Mouse (Mus musculus) hindlimb bud, embryonic 11.5 days (tissue): Measurements from ENCODE around the gene Rapgef4.

Experiments used
- DNase-seq: peaks from one replicate; pipeline ENCODE4 v3.0.0-alpha.2; 2012; ENCODE audit warnings: low read depth, low spot score; ENCODE audit errors: extremely low spot score

Gene Rapgef4

DNA sequence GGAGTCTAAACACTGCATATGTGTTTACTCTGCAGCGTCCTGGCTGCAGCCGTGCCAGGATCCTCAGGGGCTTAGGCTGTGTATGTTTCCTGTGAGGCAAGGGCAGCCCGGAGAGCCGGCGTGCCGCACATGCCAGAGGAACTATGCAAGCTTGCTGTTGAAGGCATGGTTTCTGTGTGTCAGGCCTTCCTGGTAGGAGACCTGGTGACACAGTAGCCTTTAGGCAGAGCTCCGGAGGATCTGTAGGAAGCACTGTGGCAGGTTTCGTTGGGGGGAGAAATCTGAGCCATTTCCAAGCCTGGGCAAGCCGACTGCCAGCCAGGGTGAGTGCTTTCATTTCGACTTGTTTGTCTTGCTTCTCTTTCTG is 316.7 kb downstream of the Rapgef4 start:
- DNase-seq = no peak

DNA sequence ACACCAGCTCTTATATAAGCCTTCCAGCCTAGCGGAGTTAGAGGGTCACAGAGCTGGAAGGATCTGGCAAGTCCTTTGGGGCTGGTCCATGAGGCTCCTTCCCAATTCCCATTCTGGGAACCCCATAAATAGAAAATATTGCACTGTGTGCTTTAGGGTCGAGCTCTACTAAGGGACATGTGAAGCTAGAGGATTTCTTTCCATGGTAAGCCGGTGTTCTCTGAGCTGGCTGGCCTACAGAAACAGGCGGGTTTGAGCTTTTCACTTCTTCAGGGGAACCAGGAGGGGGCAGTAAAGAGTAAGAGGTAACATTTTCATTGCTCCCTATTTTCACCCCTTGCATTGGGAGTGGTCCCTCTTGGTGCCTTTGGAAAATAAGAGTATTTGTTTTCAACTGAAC is 317.4 kb downstream of the Rapgef4 start:
- no peak for DNase-seq

DNA sequence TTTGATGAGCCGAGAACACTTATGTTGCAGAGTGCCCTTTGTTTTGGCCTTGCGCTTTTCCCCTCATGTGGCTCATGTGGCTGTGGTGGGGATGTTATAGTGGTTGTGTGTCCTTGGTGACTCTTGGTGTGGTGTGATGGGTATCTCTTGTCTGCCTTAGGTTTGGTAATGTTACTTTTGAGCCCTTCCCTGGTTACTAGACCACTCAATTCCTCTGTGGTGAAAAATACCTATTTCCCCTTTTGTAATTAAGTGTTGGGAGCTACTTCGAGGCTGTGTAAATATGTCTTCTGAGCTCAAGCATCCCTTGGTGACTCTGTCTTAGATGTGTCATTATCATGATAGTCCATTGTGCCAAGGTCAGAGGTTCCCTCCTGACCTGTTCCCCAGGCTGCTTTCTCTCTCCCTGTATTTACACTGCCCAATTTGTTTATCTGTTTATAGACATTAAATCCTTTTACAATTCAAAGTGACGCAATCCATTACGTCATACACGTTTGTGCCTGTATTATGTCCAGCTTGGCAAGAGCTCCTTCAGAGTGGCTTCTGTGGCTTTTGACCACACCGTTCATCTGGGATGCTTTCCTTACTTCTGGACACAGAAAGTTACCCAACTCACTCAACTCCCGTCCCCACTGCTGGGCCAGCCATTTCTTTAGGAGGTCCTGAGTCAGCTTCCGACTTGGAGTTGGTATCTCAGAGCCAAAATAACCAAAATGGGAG is 320.3 kb downstream of the Rapgef4 start:
- no peak for DNase-seq

DNA sequence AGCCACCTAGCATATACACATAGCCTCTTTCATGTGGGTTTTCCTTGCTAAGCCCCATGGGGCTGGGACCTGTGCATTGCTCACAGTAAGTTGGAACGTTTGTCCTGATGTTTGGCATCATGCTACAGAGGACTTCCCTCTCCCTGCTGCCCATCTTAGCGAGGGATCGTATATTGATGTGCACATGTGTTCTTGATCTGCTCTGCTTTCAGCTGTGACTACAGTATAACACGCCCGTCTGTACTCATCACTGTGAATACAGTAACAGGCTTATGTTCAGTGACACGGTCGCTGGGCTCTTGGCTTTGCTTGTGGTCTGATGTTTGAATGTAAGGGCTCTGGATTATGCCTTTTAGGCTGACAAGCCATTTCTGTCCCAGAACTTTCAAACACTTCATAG is 324.7 kb downstream of the Rapgef4 start:
- DNase-seq = no peak
